17 mouse cellular contexts compared by ENCODE assay signal in genomic region chr2:160452730-160453129, GRCm38 (mm10).
DNase-seq lines count a peak whose midpoint lies in the region; ATAC-seq and TF ChIP-seq lines count a peak whose summit lies in the region.
"Had no signal": no experiment of that assay in that cellular context is flagged by ENCODE, and none has a peak within 500 bp of the region (broad histone marks: within the 10 kb centered on the region; RNA-seq: fewer than 3 reads in every experiment).

No protein-coding gene starts in this region.

- peak; percentile 29 for DNase-seq in MN1 (ENCODE audit: low spot score)
- peak; percentile 10 for DNase-seq in Muller cell, postnatal 12 days (ENCODE audit: inconsistent ontology term)
- DNase-seq in Patski (ENCODE audit: low read depth, low spot score) = peak; percentile 24
- DNase-seq in heart, adult 8-10 months (ENCODE audit: low spot score) = no peak
- DNase-seq in forebrain, postnatal 0 days = no peak
- DNase-seq: adrenal gland, postnatal 25 days; cerebellum, adult 11 months; cerebellum, adult 18-20 months; cerebellum, adult 8-10 months; cerebellum, adult 9-11 months; cerebellum, postnatal 14 days; cerebellum, postnatal 36 days had no signal

- no peak overlapping the region for H3K4me3 ChIP-seq in forebrain, postnatal 0 days (ENCODE audit: low read depth, low read length)
- H3K4me3 ChIP-seq: erythroblast, embryonic 14.5 days had no signal

- H3K4me2 ChIP-seq in forebrain, postnatal 0 days (ENCODE audit: low read depth) = no peak overlapping the region

- no peaks in the 10 kb centered on the region for H3K36me3 ChIP-seq in forebrain, postnatal 0 days (ENCODE audit: insufficient read depth)
- H3K36me3 ChIP-seq: embryonic facial prominence, embryonic 13.5 days; embryonic facial prominence, embryonic 15.5 days; forebrain, embryonic 10.5 days; forebrain, embryonic 12.5 days had no signal

- in situ Hi-C loops in Patski (cut with MboI; ENCODE audit: low pct_unique_long_range_greater_than_20kb) = no loop called here

- 88% methylated on average over 6 of the region's 6 CpGs for WGBS in forebrain, postnatal 0 days

- H3K27me3 ChIP-seq in Patski = peaks cover 8% of the 10 kb centered on the region
- H3K27me3 ChIP-seq in forebrain, postnatal 0 days (ENCODE audit: insufficient read depth, low read length) = no peaks in the 10 kb centered on the region
- H3K27me3 ChIP-seq: embryonic facial prominence, embryonic 13.5 days; embryonic facial prominence, embryonic 15.5 days; forebrain, embryonic 12.5 days had no signal

- no peaks in the 10 kb centered on the region for H3K9me3 ChIP-seq in forebrain, postnatal 0 days (ENCODE audit: low read length)
- H3K9me3 ChIP-seq: embryonic facial prominence, embryonic 13.5 days; embryonic facial prominence, embryonic 15.5 days; forebrain, embryonic 10.5 days; forebrain, embryonic 12.5 days had no signal

- POLR2A ChIA-PET in Patski (lab: Charles Lee) = no interaction called here

- H3K4me1 ChIP-seq in forebrain, postnatal 0 days (ENCODE audit: insufficient read depth) = peaks cover 8% of the 10 kb centered on the region; the same call in 1 of the 2 replicates

- ATAC-seq in Patski = peak; percentile 52
- no peak for ATAC-seq in forebrain, postnatal 0 days

- CTCF ChIA-PET in Patski (lab: Charles Lee) = interaction anchor here (0.5 kb wide), 1 partner anchor 345 kb away, joined by 3 read pairs; no protein-coding TSS in a partner anchor

- no peak overlapping the region for H3K9ac ChIP-seq in forebrain, postnatal 0 days
- H3K9ac ChIP-seq: embryonic facial prominence, embryonic 15.5 days had no signal

- no peak overlapping the region for H3K27ac ChIP-seq in forebrain, postnatal 0 days (ENCODE audit: low read depth, low read length)
- H3K27ac ChIP-seq: forebrain, embryonic 12.5 days had no signal

- no peak for TF ChIP-seq CTCF in Patski (IDR thresholded peaks at IDR 0.05)
- no peak for TF ChIP-seq CTCF in forebrain, postnatal 0 days (IDR thresholded peaks at IDR 0.05; ENCODE audit: low read depth)

Comparison
In these comparisons a context has a peak if more than half of its experiments do, and no peak if none do; other contexts are left out.
1. DNase-seq: peak in MN1 (single experiment), Muller cell, postnatal 12 days (single experiment) and Patski (single experiment); none in heart, adult 8-10 months (single experiment) and forebrain, postnatal 0 days (single experiment).